ENCODE assay signal across 8 mouse cellular contexts in the genomic region with DNA sequence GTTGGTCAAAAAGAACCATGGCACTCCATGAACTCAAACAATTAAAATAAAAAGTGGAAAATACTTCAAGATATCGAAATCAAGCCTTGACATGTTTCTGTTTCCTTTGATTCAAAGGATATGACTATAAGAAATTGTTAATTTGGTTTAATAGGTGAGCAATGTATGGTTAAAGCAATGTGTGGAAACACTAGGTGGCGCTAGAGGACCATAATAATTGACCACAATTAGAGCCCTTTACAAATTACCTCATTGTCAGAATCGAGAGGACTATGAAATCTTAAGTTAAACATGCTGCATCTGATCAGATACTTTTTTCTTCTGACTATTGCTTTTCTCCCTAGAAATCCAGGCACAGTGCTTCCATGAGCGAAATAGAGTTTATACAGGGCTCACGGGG. TPM values are rescaled to one million over a fixed set of nuclear protein-coding genes. Genes with fewer than 3 reads are reported as not detected.
DNase-seq lines count a peak whose midpoint lies in the region; ATAC-seq and TF ChIP-seq lines count a peak whose summit lies in the region.

No protein-coding gene starts in this region.

- TF ChIP-seq EP300 in liver, embryonic 14.5 days (IDR thresholded peaks at IDR 0.05; ENCODE audit: low read depth): no peak

- H3K4me3 ChIP-seq in liver, embryonic 12.5 days: no peak overlapping the region
- H3K4me3 ChIP-seq in embryonic facial prominence, embryonic 10.5 days: no peak overlapping the region
- H3K4me3 ChIP-seq in liver, embryonic 14.5 days (ENCODE audit: insufficient read depth in 1 of 2, low read depth in 2 of 2, low read length in 2 of 2): no peak overlapping the region

- peak; percentile 30 for DNase-seq in liver
- DNase-seq in ZHBTc4 (ENCODE audit: low read depth, low spot score): peak; percentile 67
- DNase-seq in embryonic facial prominence, embryonic 10.5 days (ENCODE audit: low spot score): peak; percentile 34
- peak; percentile 64 for DNase-seq in hindlimb bud, embryonic 11.5 days (ENCODE audit: extremely low spot score, low read depth, low spot score)
- DNase-seq in liver, embryonic 14.5 days (ENCODE audit: low read depth in 3 of 3, low spot score in 3 of 3): peak; percentile 14 to 17 (median 14)
- DNase-seq in retina, embryonic 14.5 days (ENCODE audit: low spot score): peak; percentile 93

- H3K27me3 ChIP-seq in liver, embryonic 12.5 days (replicated peaks): no peaks in the 10 kb centered on the region
- no peaks in the 10 kb centered on the region for H3K27me3 ChIP-seq in embryonic facial prominence, embryonic 10.5 days (replicated peaks; ENCODE audit: low read depth, poor library complexity, severe bottlenecking)
- H3K27me3 ChIP-seq in liver, embryonic 14.5 days (ENCODE audit: control insufficient read depth, insufficient read depth, low read length): no peaks in the 10 kb centered on the region

- H3K9ac ChIP-seq in liver, embryonic 12.5 days: no peak overlapping the region
- no peak overlapping the region for H3K9ac ChIP-seq in liver, embryonic 14.5 days (replicated peaks)

- no peaks in the 10 kb centered on the region for H3K4me1 ChIP-seq in liver, embryonic 12.5 days
- H3K4me1 ChIP-seq in embryonic facial prominence, embryonic 10.5 days: no peaks in the 10 kb centered on the region
- H3K4me1 ChIP-seq in liver, embryonic 14.5 days (replicated peaks; ENCODE audit: control insufficient read depth in 2 of 2, insufficient read depth in 2 of 2, low read length in 1 of 2): no peaks in the 10 kb centered on the region

- 17% methylated on average over 5 of the region's 5 CpGs for WGBS in liver, embryonic 12.5 days (ENCODE audit: insufficient replicate concordance)
- 20% methylated on average over 5 of the region's 5 CpGs for WGBS in embryonic facial prominence, embryonic 10.5 days
- WGBS in liver, embryonic 14.5 days (ENCODE audit: insufficient replicate concordance): 14% methylated on average over 5 of the region's 5 CpGs

- no peaks in the 10 kb centered on the region for H3K36me3 ChIP-seq in liver, embryonic 12.5 days
- no peaks in the 10 kb centered on the region for H3K36me3 ChIP-seq in embryonic facial prominence, embryonic 10.5 days (replicated peaks)
- H3K36me3 ChIP-seq in liver, embryonic 14.5 days (replicated peaks; ENCODE audit: control insufficient read depth, insufficient read depth, low read depth): no peaks in the 10 kb centered on the region

- H3K27ac ChIP-seq in liver, embryonic 12.5 days: no peak overlapping the region
- no peak overlapping the region for H3K27ac ChIP-seq in embryonic facial prominence, embryonic 10.5 days (replicated peaks)
- no peak overlapping the region for H3K27ac ChIP-seq in liver, embryonic 14.5 days

- TF ChIP-seq CTCF in liver, embryonic 14.5 days (IDR thresholded peaks at IDR 0.05; ENCODE audit: low read depth): peak; percentile 56; the same call in 1 of the 2 replicates

- ATAC-seq in liver, embryonic 12.5 days: no peak
- no peak for ATAC-seq in liver, embryonic 14.5 days (ENCODE audit: insufficient read depth)
- no peak for ATAC-seq in erythroid progenitor cell, adult 5-6 weeks (replicated peaks; ENCODE audit: low FRiP score, poor library complexity, severe bottlenecking)

- H3K4me2 ChIP-seq in liver, embryonic 12.5 days: no peak overlapping the region
- H3K4me2 ChIP-seq in liver, embryonic 14.5 days (ENCODE audit: low read depth): no peak overlapping the region

- H3K9me3 ChIP-seq in liver, embryonic 12.5 days (replicated peaks): no peaks in the 10 kb centered on the region
- no peaks in the 10 kb centered on the region for H3K9me3 ChIP-seq in embryonic facial prominence, embryonic 10.5 days
- no peaks in the 10 kb centered on the region for H3K9me3 ChIP-seq in liver, embryonic 14.5 days (ENCODE audit: control insufficient read depth, low read length)

RNA-seq across cellular contexts. Expression of gene Nxph1, which starts 12.5 kb away (rescaled TPM):
- not detected in 2 replicates for polyA plus RNA-seq in liver, embryonic 12.5 days (2016; fragmentation: Nextera tagmentation; extraction: Ambion mirVana)
- polyA plus RNA-seq in embryonic facial prominence, embryonic 10.5 days (2016; fragmentation: Nextera tagmentation; extraction: Ambion mirVana): 0.32 and 0.41 TPM in 2 replicates
- polyA plus RNA-seq in liver, embryonic 14.5 days (2012; rRNA removed): 0.03 TPM in 1 of 2 replicates, not detected in the other
- not detected in 2 replicates for polyA plus RNA-seq in liver, embryonic 14.5 days (2014; fragmentation: Nextera tagmentation; extraction: Ambion mirVana)
- not detected in 2 replicates for total RNA-seq in erythroid progenitor cell, adult 5-6 weeks (2015; ENCODE audit: low replicate concordance)
- not detected in 2 replicates for total RNA-seq in erythroid progenitor cell, adult 5-6 weeks (2017; ENCODE audit: low replicate concordance)

Comparison
In these comparisons a context has a peak if more than half of its experiments do, and no peak if none do; other contexts are left out.
1. DNase-seq: peak in every context shown above with its lines; median percentile 93 in retina, embryonic 14.5 days; 67 in ZHBTc4; 64 in hindlimb bud, embryonic 11.5 days; 34 in embryonic facial prominence, embryonic 10.5 days; 30 in liver; 14 in liver, embryonic 14.5 days.